Mouse (Mus musculus): ENCODE results near the gene Bbs12.

GRCm38 (mm10) chr3:37350386-37350785, 38.0 kb downstream of the Bbs12 start:
- no peak for TF ChIP-seq CTCF (IDR thresholded peaks at IDR 0.05; ENCODE audit: control insufficient read depth, insufficient read depth, low read length)
- no peak for TF ChIP-seq POLR2A (IDR thresholded peaks at IDR 0.05; ENCODE audit: borderline replicate concordance, control insufficient read depth, low read depth, low read length)

Data from bone marrow, adult 2 months (tissue).